Mouse (Mus musculus) frontal cortex, postnatal 10 days (tissue): Measurements from ENCODE around the gene Gm35315.
"Not testable (repeated sequence)": the region's sequence is repeated elsewhere in the genome, so short reads cannot be mapped to it uniquely, and the experiment has no call there.

Experiments
- DNase-seq, 2 experiments: peaks; one replicate each; pipeline ENCODE4 v3.0.0; 2022; ENCODE audit warnings: low spot score in 2 of 2, mixed read lengths in 1 of 2

Gm35315 gene

DNA sequence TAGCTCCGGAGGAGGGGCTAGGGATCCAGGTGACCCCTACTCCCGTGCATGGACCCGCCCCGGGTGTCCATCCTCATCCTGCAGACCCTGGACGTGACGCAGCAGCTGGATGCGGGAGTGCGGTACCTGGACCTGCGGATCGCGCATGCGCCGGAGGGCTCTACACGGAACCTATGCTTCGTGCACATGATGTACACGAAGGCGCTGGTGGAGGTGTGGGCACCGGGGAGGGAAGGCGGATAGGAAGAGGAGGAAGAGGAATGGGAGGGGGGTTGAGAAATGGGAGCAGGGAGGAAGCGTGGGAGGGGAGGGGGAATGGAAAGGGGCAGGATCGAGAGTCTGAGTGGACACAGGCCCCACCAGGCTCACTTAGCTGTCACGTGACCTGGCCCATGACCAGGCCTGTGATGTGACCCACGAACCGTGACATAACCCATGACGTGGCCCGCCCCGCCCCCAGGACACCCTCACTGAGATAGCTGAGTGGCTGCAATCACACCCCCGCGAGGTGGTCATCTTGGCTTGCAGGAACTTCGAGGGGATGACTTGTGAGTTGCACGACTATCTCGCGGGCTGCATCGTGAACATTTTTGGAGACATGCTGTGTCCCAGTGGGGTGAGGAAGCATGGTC lies 7.6 kb upstream of the Gm35315 start:
- DNase-seq = peak; percentile 63 to 78

DNA sequence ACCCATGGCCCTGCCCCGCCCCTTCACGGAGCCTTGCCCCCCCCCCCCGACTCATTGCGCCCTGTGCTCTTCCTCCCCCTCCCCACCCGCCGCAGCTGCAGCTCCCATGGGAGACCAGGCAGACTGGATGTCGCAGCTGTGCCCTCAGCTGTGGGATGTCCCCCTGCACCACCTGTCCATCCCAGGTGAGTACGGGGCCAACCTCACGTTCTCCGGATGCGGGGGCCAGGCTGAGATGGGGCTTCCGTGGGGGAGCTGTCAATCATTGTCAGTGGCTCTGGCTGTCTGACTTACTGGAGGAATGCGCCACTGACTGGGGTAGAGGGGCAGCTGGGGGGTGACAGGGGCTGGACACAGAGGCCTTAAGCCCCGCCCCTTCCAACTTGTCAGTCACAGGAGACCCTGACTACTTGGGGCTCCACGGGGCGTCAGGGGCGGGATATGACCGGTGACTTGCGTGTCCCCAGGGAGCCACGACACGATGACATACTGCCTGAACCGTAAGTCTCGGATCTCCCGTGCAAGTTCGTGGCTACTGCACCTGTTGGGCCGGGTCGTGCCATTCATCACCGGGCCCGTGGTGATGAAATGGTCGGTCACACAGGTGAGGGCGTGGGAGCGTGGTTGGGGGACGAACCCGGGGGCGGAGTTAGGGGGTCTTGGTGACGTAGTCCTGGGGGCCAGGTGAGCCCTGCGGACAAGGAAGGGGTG lies 6.9 kb upstream of the Gm35315 start:
- peak in 1 of 2 experiments; percentile 61 for DNase-seq

DNA sequence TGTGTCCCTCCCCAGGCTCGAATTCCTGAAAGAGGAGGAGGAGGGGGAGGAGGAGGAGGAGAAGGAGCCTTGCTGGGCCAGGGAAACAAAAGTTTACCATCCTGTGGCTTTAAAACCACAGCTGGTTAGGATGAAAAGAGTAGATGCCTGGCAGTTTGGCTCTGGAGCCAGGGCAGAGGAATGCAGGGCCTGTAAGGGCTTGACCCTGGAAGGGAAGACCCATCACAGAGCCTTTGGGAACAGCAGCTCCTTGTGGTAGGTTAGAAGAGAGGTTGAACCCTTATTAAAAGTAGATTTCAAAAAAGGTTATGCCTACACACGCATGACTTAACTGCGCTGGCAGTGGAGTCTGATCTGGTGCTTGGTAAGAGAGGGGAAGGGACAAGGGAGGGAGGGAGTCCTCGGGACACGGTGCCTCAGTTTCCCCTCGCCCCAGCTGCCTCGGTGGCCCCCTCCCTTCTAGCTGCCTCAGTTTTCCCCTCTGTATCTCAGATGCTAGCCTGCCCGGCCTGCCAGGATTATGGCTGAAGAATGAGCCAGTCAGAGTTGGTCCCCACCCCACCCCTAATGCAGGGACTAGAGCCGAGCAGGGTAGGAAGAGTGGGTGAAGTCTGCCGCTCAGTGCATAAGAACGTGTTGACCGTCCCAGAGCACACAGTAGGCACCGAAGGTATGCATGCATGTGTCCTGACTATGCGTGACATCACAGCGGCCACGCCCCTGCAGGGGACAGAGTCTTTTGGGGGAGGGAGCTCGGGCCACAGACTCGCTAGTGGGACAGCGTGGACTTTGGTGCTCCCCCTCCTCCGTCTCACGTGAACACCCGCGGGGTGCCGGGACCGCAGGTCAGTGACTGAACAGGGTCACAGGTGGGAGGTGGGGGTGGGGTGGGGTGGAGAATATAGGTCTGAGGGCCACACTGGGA lies 5.7 kb upstream of the Gm35315 start, which contains the start of gene Plcxd1:
TSS of gene Plcxd1 (plus strand) at position 314 of the 925 bp plus-strand sequence.
- no peak for DNase-seq

DNA sequence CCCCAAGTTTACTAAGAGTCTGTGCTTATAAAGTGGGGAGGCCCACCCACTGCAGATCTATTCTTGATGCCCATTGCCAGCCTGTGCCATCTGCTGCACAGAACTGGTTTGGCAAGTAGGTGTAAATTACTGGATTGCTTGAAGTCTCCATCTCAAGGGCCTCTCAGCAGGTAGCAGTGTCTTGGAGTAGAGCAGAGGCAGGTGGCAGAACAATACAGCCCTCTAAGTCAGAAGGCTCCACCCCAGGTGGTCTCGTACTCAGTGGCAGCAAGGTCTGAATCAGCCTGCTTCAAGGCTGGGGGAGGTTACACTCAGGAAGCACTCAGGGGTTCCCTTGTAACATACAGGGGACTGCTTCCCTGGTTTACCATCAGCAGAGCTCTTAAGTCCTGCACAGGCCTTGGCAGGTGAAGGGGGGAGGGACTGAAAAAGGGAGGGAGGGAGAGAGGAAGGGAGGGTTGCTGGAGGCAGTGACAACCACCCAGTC lies 4.8 kb upstream of the Gm35315 start:
- DNase-seq = no peak

DNA sequence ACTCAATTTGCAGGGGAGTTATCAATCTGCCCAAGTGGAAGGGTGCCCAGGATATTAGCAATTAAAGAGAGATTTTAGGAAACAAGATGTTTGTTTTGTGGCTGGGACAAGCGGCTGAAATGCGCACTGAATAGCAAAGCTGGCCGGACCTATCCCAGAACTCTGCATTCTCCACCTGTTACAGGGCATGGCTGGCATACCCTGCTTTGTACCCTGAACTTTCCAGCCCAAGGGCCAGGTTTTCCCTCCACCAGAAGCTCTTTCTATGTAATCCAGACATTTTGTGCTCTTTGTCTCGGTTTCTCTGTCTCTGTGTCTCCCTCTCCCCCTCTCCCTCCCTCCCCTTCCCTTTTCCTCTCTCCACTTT lies 610 bp upstream of the Gm35315 start:
- no peak for DNase-seq

DNA sequence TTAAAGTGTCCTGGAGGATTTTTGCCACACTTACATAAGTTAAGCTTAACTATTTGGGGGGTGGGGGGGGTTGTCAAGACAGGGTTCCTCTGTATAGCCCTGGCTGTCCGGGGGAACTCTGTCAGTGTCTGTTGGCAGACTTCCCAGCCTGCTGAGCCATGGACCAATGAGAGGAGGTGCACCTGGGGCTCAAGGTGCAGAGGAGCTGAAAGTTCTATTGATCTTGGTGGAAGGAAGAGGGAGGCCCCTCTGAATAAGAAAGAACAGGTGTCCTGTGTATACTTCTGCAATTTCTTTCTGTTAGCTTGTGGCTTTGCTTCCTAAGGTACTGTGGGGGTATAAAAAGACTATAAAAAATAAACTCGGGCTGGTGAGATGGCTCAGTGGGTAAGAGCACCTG lies 2.7 kb downstream of the Gm35315 start:
- DNase-seq = no peak

DNA sequence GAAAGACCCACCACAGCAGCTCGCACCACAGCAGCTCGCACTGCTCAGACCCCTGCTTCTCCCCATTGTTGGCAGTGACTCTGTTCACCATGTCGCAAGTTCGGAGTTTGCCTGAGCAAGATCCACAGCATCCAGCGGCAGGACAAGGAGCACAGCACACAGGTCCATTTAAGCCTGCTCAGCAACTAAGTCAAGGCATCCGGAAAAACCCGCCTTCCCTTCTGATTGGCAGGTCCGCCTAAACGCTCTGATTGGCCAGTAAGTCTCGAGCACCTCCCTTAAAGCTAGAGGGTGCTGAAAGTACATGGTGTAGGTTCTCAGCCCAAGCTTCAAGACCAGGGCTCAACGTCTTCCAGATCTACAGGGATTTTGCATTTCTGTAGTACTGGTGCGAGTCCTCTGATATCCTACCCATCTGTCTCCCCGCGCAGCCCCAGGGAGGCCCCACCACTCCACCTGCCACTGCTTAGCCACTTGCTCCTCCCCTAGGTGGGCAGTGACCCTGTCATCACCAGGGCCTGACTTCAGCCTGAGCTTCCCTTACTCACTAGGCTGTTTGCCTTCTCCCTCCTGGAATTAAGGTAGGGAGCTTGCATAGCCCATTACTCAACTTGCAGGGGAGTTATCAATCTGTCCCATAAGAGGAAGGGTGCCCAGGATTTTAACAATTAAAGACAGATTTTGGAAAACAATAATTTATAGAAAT lies 7.9 kb downstream of the Gm35315 start:
- no peak for DNase-seq

DNA sequence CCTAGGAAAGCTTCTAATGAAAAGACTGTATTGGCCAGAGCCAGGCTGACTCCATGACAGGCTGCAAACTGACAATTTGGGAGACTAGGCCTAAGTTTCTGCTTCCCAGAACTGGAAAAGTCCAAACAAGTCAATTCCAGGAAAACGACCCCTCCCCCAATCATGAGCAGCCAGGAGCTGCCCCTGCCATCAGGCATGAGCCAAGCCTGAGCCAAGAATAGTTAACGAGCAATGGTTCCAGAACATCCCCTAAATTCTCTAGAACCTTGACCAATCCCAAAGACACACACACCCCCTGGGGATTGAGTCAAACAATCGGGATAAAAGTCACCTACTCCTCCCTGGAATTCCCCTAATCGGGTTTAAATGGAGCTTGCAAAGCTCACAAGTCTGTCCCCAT lies 11.3 kb downstream of the Gm35315 start:
- no peak for DNase-seq

DNA sequence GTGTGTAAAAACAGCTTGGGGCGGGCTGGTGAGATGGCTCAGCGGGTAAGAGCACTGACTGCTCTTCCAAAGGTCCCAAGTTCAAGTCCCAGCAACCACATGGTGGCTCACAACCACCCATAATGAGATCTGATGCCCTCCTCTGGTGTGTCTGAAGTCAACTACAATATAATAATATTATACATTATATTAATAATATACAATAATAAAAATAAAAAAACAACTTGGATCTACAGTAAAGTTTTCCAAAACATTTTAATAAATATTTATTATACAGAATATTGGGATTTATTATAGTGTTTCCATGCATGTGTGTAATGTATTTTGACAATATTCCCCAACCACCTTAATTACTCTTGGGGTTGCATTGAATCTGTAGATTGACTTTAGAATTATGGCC lies 21.8 kb downstream of the Gm35315 start, which contains the start of gene Gm17655:
TSS of gene Gm17655 (minus strand) at position 101 of the 400 bp plus-strand sequence.
- DNase-seq = not testable (repeated sequence)

DNA sequence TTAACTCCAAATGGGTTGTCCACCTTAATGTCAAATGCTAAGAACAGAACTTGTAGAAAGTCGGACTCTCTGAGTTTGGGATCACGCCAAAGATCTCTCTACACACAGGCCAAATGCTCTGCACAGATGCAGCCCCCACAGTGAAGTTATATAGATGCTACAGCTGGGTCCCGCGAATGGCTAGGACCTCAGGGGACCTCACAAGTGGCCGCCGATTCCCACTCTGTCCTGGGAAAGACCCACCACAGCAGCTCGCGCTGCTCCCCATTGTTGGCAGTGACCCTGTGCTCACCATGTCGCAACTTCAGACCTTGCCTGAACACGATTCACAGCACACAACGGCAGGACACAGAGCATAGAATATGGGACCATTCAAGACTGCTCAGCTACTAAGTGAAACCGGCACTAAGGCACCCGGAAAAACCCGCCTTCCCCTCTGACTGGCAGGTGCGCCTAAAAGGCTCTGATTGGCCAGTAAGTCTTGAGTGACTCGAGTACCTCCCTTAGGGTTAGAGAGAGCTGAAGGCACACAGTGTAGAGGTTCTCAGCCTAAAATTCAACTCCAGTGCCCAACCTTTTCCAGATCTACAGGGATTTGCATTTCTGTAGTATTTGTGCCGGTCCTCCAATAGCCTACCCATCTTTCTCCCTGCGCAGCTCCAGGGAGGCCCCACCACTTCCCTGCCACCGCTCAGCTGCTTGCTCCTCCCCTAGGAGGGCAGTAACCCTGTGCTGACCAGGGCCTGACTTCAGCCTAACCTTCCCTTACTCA lies 36.4 kb downstream of the Gm35315 start:
- peak; percentile 74 to 77 for DNase-seq
